Mouse (Mus musculus): ENCODE data around the gene Cisd3.

- no peak for TF ChIP-seq CTCF (conservative IDR thresholded peaks at IDR 0.05; ENCODE audit: insufficient read depth, insufficient read length, low read depth, low read length)
- no peak for TF ChIP-seq POLR2A (IDR thresholded peaks at IDR 0.05; ENCODE audit: low read depth, low read length)
These were observed 18.8 kb upstream of the Cisd3 start for GRCm38 (mm10) chr11:97666794-97667193.

Data from kidney, adult 2 months (tissue).